Comparison of ENCODE assay signal across 8 mouse cellular contexts in genomic region chr17:5770265-5771249, GRCm38 (mm10).
DNase-seq lines count a peak whose midpoint lies in the region; ATAC-seq and TF ChIP-seq lines count a peak whose summit lies in the region.

No protein-coding gene starts in this region.

- peak; percentile 86 for DNase-seq in brain, adult 2 months (ENCODE audit: low read depth, low spot score)
- peak; percentile 52 for DNase-seq in gastrocnemius, adult 2 months
- peak; percentile 63 for DNase-seq in hindbrain, postnatal 0 days (ENCODE audit: low spot score)
- peak; percentile 89 for DNase-seq in limb, embryonic 14.5 days (ENCODE audit: low spot score)
- peak; percentile 84 for DNase-seq in testis, postnatal 10 days (ENCODE audit: low spot score)
- DNase-seq in layer of hippocampus, postnatal 10 days (ENCODE audit: low spot score in 2 of 2): no peak

- H3K9ac ChIP-seq in hindbrain, postnatal 0 days (replicated peaks; ENCODE audit: low read length): peak overlapping the region; percentile 34; the same call in 1 of the 2 replicates
- H3K9ac ChIP-seq in limb, embryonic 14.5 days (ENCODE audit: low read depth, low read length, severe bottlenecking): peak overlapping the region; percentile 43
- peak overlapping the region; percentile 20 for H3K9ac ChIP-seq in midbrain, embryonic 15.5 days

- no peaks in the 10 kb centered on the region for H3K79me3 ChIP-seq in C2C12 (ENCODE audit: low read depth)

- no peak overlapping the region for H3K4me3 ChIP-seq in C2C12 (ENCODE audit: insufficient read depth, poor library complexity, severe bottlenecking)
- peak overlapping the region; percentile 57 for H3K4me3 ChIP-seq in gastrocnemius, adult 2 months
- peak overlapping the region; percentile 30 for H3K4me3 ChIP-seq in hindbrain, postnatal 0 days (ENCODE audit: low read length)
- peak overlapping the region; percentile 30 for H3K4me3 ChIP-seq in limb, embryonic 14.5 days (replicated peaks; ENCODE audit: low read length)
- H3K4me3 ChIP-seq in midbrain, embryonic 15.5 days: peak overlapping the region; percentile 29

- no peaks in the 10 kb centered on the region for H3K9me3 ChIP-seq in hindbrain, postnatal 0 days (ENCODE audit: low read length)
- H3K9me3 ChIP-seq in limb, embryonic 14.5 days (ENCODE audit: control insufficient read depth, low read length): no peaks in the 10 kb centered on the region
- H3K9me3 ChIP-seq in midbrain, embryonic 15.5 days: no peaks in the 10 kb centered on the region

- intact Hi-C loops in gastrocnemius, adult 2 months (cut with DNase I): no loop called here

- peak overlapping the region; percentile 35 for H3ac ChIP-seq in C2C12 (ENCODE audit: control insufficient read depth, insufficient read length, low read depth)

- H3K27ac ChIP-seq in gastrocnemius, adult 2 months: peak overlapping the region; percentile 51
- H3K27ac ChIP-seq in hindbrain, postnatal 0 days: peak overlapping the region; percentile 67; the same call in 1 of the 2 replicates
- H3K27ac ChIP-seq in limb, embryonic 14.5 days (replicated peaks; ENCODE audit: low read depth, low read length): peak overlapping the region; percentile 92
- peak overlapping the region; percentile 71 for H3K27ac ChIP-seq in midbrain, embryonic 15.5 days

- no peaks in the 10 kb centered on the region for H3K4me1 ChIP-seq in hindbrain, postnatal 0 days (ENCODE audit: insufficient read depth, low read length)
- H3K4me1 ChIP-seq in limb, embryonic 14.5 days (ENCODE audit: control insufficient read depth, insufficient read depth, low read length): peaks cover 14% of the 10 kb centered on the region
- peaks cover 13% of the 10 kb centered on the region for H3K4me1 ChIP-seq in midbrain, embryonic 15.5 days

- ATAC-seq in hindbrain, postnatal 0 days: peak; percentile 84
- peak; percentile 93 for ATAC-seq in limb, embryonic 14.5 days (ENCODE audit: low FRiP score, low read depth)
- ATAC-seq in midbrain, embryonic 15.5 days (replicated peaks): peak; percentile 86

- no peaks in the 10 kb centered on the region for H3K79me2 ChIP-seq in C2C12 (ENCODE audit: control insufficient read depth, insufficient read depth)

- H3K4me2 ChIP-seq in hindbrain, postnatal 0 days (ENCODE audit: low read depth, low read length): peak overlapping the region; percentile 68
- H3K4me2 ChIP-seq in limb, embryonic 14.5 days (replicated peaks; ENCODE audit: low read depth, low read length, severe bottlenecking): peak overlapping the region; percentile 55
- H3K4me2 ChIP-seq in midbrain, embryonic 15.5 days: peak overlapping the region; percentile 61

- no peak for TF ChIP-seq CTCF in C2C12 (IDR thresholded peaks at IDR 0.05; ENCODE audit: control insufficient read depth, insufficient read depth, insufficient read length)
- no peak for TF ChIP-seq CTCF in gastrocnemius, adult 2 months (IDR thresholded peaks at IDR 0.05)
- TF ChIP-seq CTCF in hindbrain, postnatal 0 days (IDR thresholded peaks at IDR 0.05; ENCODE audit: low read depth): no peak

- no peaks in the 10 kb centered on the region for H3K27me3 ChIP-seq in C2C12 (ENCODE audit: control insufficient read depth, insufficient read depth, insufficient read length)
- H3K27me3 ChIP-seq in hindbrain, postnatal 0 days (ENCODE audit: insufficient read depth, low read length): no peaks in the 10 kb centered on the region
- no peaks in the 10 kb centered on the region for H3K27me3 ChIP-seq in limb, embryonic 14.5 days (ENCODE audit: control insufficient read depth, insufficient read depth, low read length)
- no peaks in the 10 kb centered on the region for H3K27me3 ChIP-seq in midbrain, embryonic 15.5 days (replicated peaks)

- 9% methylated on average over 22 of the region's 22 CpGs for WGBS in hindbrain, postnatal 0 days
- 7% methylated on average over 22 of the region's 22 CpGs for WGBS in limb, embryonic 14.5 days
- WGBS in midbrain, embryonic 15.5 days: 9% methylated on average over 22 of the region's 22 CpGs

- no peaks in the 10 kb centered on the region for H3K36me3 ChIP-seq in C2C12 (ENCODE audit: control insufficient read depth, insufficient read depth)
- no peaks in the 10 kb centered on the region for H3K36me3 ChIP-seq in hindbrain, postnatal 0 days (ENCODE audit: insufficient read depth, low read length)
- H3K36me3 ChIP-seq in limb, embryonic 14.5 days (ENCODE audit: control insufficient read depth, insufficient read depth, low read length): no peaks in the 10 kb centered on the region
- no peaks in the 10 kb centered on the region for H3K36me3 ChIP-seq in midbrain, embryonic 15.5 days (replicated peaks)

- no peak for TF ChIP-seq POLR2A in limb, embryonic 14.5 days (IDR thresholded peaks at IDR 0.05; ENCODE audit: borderline replicate concordance, extremely low read depth, insufficient read depth, insufficient read length)

TF ChIP-seq in C2C12, 6 proteins besides CTCF, POLR2A, EP300 and RAD21:
- TF ChIP-seq FOSL1 (IDR thresholded peaks at IDR 0.05; ENCODE audit: insufficient read depth, low read length, poor library complexity, severe bottlenecking) (no peak), USF1 (IDR thresholded peaks at IDR 0.05; ENCODE audit: low read depth) (peak; percentile 14), MYOD1 (IDR thresholded peaks at IDR 0.05; ENCODE audit: control insufficient read depth, insufficient read length, low read depth) (no peak), MYOG (IDR thresholded peaks at IDR 0.05; ENCODE audit: control insufficient read depth, extremely low read depth, insufficient read length) (no peak), CEBPB (IDR thresholded peaks at IDR 0.05; ENCODE audit: low read depth) (no peak), MAX (IDR thresholded peaks at IDR 0.05) (no peak)

Comparison
In these comparisons a context has a peak if more than half of its experiments do, and no peak if none do; other contexts are left out.
1. DNase-seq: peak in brain, adult 2 months (single experiment), gastrocnemius, adult 2 months (single experiment), hindbrain, postnatal 0 days (single experiment), limb, embryonic 14.5 days (single experiment) and testis, postnatal 10 days (single experiment); none in layer of hippocampus, postnatal 10 days (0 of 2).
2. Peak in every context shown above with its lines, with median percentiles within 50 percentile points of each other: H3K27ac ChIP-seq, ATAC-seq, H3K4me2 ChIP-seq and H3K9ac ChIP-seq.